Mouse (Mus musculus): ENCODE results near the gene Zfp580. TPM values are rescaled to one million over a fixed set of nuclear protein-coding genes. Genes with fewer than 3 reads are reported as not detected.

Gene Zfp580
- polyA plus RNA-seq (2014; fragmentation: Illumina TruSeq; extraction: RNeasy Lipid Tissue Mini Kit (QIAGEN cat#74804); ENCODE audit: low read depth, low replicate concordance) = 0.32 TPM

DNA sequence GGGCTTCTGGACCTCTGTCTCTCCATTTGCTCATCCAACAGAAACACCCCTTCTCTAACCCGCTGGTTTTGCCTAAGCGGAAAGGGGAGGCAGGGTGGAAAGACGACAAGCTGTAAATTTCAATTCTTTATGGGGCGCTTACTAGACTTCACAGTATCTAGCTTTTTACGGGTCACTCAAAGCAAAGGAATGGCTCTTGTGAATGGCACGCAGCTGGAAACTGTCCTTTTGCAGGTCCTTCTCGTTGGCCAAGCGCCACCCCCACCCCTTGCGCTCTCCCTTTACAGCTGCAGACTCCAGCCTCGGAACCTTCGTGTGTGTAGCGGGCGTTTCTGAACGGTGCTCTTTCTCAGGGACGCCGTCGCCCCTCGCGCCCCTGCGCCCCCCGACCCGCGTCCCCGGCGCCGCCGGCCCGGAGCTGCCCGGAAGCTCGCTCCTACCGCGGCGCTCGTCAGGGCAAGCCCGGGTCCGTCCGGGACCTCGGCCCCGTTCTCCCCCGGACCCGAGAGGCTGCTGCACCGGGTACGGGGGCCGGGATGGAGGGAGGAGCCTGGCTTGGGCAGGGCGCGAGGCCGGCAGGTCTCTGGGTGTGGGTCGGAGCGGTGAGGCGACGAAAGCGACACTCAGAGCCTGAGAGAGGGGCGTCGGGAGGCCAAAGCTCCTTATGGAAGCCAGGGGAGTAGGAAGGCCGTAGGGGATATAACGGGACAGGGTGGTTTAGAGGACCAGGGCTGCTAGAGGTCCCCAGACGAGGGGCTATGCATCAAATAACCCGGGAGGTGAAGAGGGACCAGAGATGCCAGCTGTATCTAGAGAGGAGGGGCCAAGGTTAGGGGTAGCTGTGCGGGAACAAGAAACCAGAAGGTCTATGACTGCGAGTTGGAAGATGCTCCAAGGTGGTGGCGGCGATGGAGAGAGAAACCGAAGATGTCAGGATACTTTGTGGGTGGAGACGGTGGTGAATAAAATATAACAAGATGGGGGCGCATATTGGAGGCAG lies at the start of gene Zfp580:
Zfp580 (plus strand) TSS at position 346 of the 1,000 bp plus-strand sequence.

GRCm38 (mm10) chr7:5014251-5015117 lies 36.9 kb upstream of the Zfp580 start, which contains the start of the genes Zfp524 and Fiz1:
Gene Zfp524, plus strand, starts transcription at chr7:5014415.
Gene Fiz1, minus strand, starts transcription at chr7:5014697.

GRCm38 (mm10) chr7:5015118-5016001 lies 36.0 kb upstream of the Zfp580 start, which contains the start of gene Gm44973:
Gene Gm44973, plus strand, starts transcription at chr7:5015496.

GRCm38 (mm10) chr7:5020000-5020681 lies 31.2 kb upstream of the Zfp580 start, which contains the start of the genes Zfp865 and Ccdc106:
Gene Zfp865, plus strand, starts transcription at chr7:5020376.
Gene Ccdc106, plus strand, starts transcription at chr7:5020553.

GRCm38 (mm10) chr7:5033818-5034217 lies 17.5 kb upstream of the Zfp580 start, which contains the start of gene 4632433K11Rik:
Gene 4632433K11Rik, plus strand, starts transcription at chr7:5034118.

GRCm38 (mm10) chr7:5038109-5038732 lies 13.1 kb upstream of the Zfp580 start, which contains the start of gene Zfp784:
Gene Zfp784, minus strand, starts transcription at chr7:5038446.

DNA sequence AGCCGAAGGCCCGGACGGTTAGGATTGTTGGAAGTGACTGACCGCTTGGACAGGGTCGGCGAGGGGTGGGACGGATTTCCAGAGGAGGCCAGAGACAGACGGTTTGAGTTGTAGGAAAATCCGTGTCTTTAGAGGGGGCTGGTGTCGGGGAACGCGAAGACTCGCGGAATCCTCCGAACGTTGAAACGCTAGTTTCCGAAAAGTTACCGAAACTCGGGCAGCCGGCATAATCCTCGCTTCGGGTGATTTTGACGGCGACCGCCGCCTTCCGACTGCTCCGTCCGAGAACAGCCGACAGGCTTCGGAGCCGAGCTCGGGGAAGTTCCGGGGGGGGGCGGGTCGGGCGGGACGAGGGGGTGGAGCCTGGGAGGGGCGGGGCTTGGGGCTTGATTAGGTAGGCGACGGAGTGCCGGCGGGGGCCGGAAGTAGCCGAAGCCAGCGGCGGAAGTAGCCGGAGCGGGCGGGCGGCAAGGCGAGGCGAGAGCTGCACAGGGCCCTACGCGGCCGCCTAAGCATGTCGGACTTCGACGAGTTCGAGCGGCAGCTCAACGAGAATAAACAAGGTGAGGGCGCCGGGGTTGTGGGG lies 10.5 kb downstream of the Zfp580 start, which contains the start of gene U2af2:
U2af2 (plus strand) TSS at position 370 of the 586 bp plus-strand sequence.

GRCm38 (mm10) chr7:5080010-5080751 lies 28.8 kb downstream of the Zfp580 start, which contains the start of gene Epn1:
Gene Epn1, plus strand, starts transcription at chr7:5080235.

Other genes with a start within 250 kb of the Zfp580 start
- gene Ube2s, start 238.9 kb upstream of the Zfp580 start, polyA plus RNA-seq (2014; fragmentation: Illumina TruSeq; extraction: RNeasy Lipid Tissue Mini Kit (QIAGEN cat#74804); ENCODE audit: low read depth, low replicate concordance) = 58.0 TPM
- gene Shisa7, start 206.8 kb upstream of the Zfp580 start, polyA plus RNA-seq (2014; fragmentation: Illumina TruSeq; extraction: RNeasy Lipid Tissue Mini Kit (QIAGEN cat#74804); ENCODE audit: low read depth, low replicate concordance) = 3.5 TPM
- gene Isoc2b, start 181.3 kb upstream of the Zfp580 start, polyA plus RNA-seq (2014; fragmentation: Illumina TruSeq; extraction: RNeasy Lipid Tissue Mini Kit (QIAGEN cat#74804); ENCODE audit: low read depth, low replicate concordance) = 1.2 TPM
- gene Isoc2a, start 174.4 kb upstream of the Zfp580 start, polyA plus RNA-seq (2014; fragmentation: Illumina TruSeq; extraction: RNeasy Lipid Tissue Mini Kit (QIAGEN cat#74804); ENCODE audit: low read depth, low replicate concordance) = 1.8 TPM
- gene Gm36210, start 145.0 kb upstream of the Zfp580 start, polyA plus RNA-seq (2014; fragmentation: Illumina TruSeq; extraction: RNeasy Lipid Tissue Mini Kit (QIAGEN cat#74804); ENCODE audit: low read depth, low replicate concordance) = not detected
- not detected for gene Zfp628, start 136.3 kb upstream of the Zfp580 start, polyA plus RNA-seq (2014; fragmentation: Illumina TruSeq; extraction: RNeasy Lipid Tissue Mini Kit (QIAGEN cat#74804); ENCODE audit: low read depth, low replicate concordance)
- gene Nat14, start 129.5 kb upstream of the Zfp580 start, polyA plus RNA-seq (2014; fragmentation: Illumina TruSeq; extraction: RNeasy Lipid Tissue Mini Kit (QIAGEN cat#74804); ENCODE audit: low read depth, low replicate concordance) = 0.67 TPM
- not detected for gene Ssc5d, start 125.8 kb upstream of the Zfp580 start, polyA plus RNA-seq (2014; fragmentation: Illumina TruSeq; extraction: RNeasy Lipid Tissue Mini Kit (QIAGEN cat#74804); ENCODE audit: low read depth, low replicate concordance)
- not detected for gene Sbk2, start 87.1 kb upstream of the Zfp580 start, polyA plus RNA-seq (2014; fragmentation: Illumina TruSeq; extraction: RNeasy Lipid Tissue Mini Kit (QIAGEN cat#74804); ENCODE audit: low read depth, low replicate concordance)
- gene Sbk3, start 80.4 kb upstream of the Zfp580 start, polyA plus RNA-seq (2014; fragmentation: Illumina TruSeq; extraction: RNeasy Lipid Tissue Mini Kit (QIAGEN cat#74804); ENCODE audit: low read depth, low replicate concordance) = 0.20 TPM
- gene Zfp579, start 55.4 kb upstream of the Zfp580 start, polyA plus RNA-seq (2014; fragmentation: Illumina TruSeq; extraction: RNeasy Lipid Tissue Mini Kit (QIAGEN cat#74804); ENCODE audit: low read depth, low replicate concordance) = 3.8 TPM
- not detected for gene Zfp524, start 37.1 kb upstream of the Zfp580 start, polyA plus RNA-seq (2014; fragmentation: Illumina TruSeq; extraction: RNeasy Lipid Tissue Mini Kit (QIAGEN cat#74804); ENCODE audit: low read depth, low replicate concordance)
- 21.5 TPM for gene Fiz1, start 36.8 kb upstream of the Zfp580 start, polyA plus RNA-seq (2014; fragmentation: Illumina TruSeq; extraction: RNeasy Lipid Tissue Mini Kit (QIAGEN cat#74804); ENCODE audit: low read depth, low replicate concordance)
- not detected for gene Gm44973, start 36.0 kb upstream of the Zfp580 start, polyA plus RNA-seq (2014; fragmentation: Illumina TruSeq; extraction: RNeasy Lipid Tissue Mini Kit (QIAGEN cat#74804); ENCODE audit: low read depth, low replicate concordance)
- 4.3 TPM for gene Zfp865, start 31.2 kb upstream of the Zfp580 start, polyA plus RNA-seq (2014; fragmentation: Illumina TruSeq; extraction: RNeasy Lipid Tissue Mini Kit (QIAGEN cat#74804); ENCODE audit: low read depth, low replicate concordance)
- 1.6 TPM for gene Ccdc106, start 31.0 kb upstream of the Zfp580 start, polyA plus RNA-seq (2014; fragmentation: Illumina TruSeq; extraction: RNeasy Lipid Tissue Mini Kit (QIAGEN cat#74804); ENCODE audit: low read depth, low replicate concordance)
- gene 4632433K11Rik, start 17.4 kb upstream of the Zfp580 start, polyA plus RNA-seq (2014; fragmentation: Illumina TruSeq; extraction: RNeasy Lipid Tissue Mini Kit (QIAGEN cat#74804); ENCODE audit: low read depth, low replicate concordance) = 0.83 TPM
- gene Zfp784, start 13.1 kb upstream of the Zfp580 start, polyA plus RNA-seq (2014; fragmentation: Illumina TruSeq; extraction: RNeasy Lipid Tissue Mini Kit (QIAGEN cat#74804); ENCODE audit: low read depth, low replicate concordance) = 3.4 TPM
- 8.7 TPM for gene U2af2, start 10.6 kb downstream of the Zfp580 start, polyA plus RNA-seq (2014; fragmentation: Illumina TruSeq; extraction: RNeasy Lipid Tissue Mini Kit (QIAGEN cat#74804); ENCODE audit: low read depth, low replicate concordance)
- 2.7 TPM for gene Epn1, start 28.7 kb downstream of the Zfp580 start, polyA plus RNA-seq (2014; fragmentation: Illumina TruSeq; extraction: RNeasy Lipid Tissue Mini Kit (QIAGEN cat#74804); ENCODE audit: low read depth, low replicate concordance)
- 0.20 TPM for gene Rfpl4, start 65.4 kb downstream of the Zfp580 start, polyA plus RNA-seq (2014; fragmentation: Illumina TruSeq; extraction: RNeasy Lipid Tissue Mini Kit (QIAGEN cat#74804); ENCODE audit: low read depth, low replicate concordance)
- 159 TPM for gene Rasl2-9, start 74.4 kb downstream of the Zfp580 start, polyA plus RNA-seq (2014; fragmentation: Illumina TruSeq; extraction: RNeasy Lipid Tissue Mini Kit (QIAGEN cat#74804); ENCODE audit: low read depth, low replicate concordance)
- gene Vmn1r55, start 98.1 kb downstream of the Zfp580 start, polyA plus RNA-seq (2014; fragmentation: Illumina TruSeq; extraction: RNeasy Lipid Tissue Mini Kit (QIAGEN cat#74804); ENCODE audit: low read depth, low replicate concordance) = 0.01 TPM
- not detected for gene Vmn1r56, start 145.2 kb downstream of the Zfp580 start, polyA plus RNA-seq (2014; fragmentation: Illumina TruSeq; extraction: RNeasy Lipid Tissue Mini Kit (QIAGEN cat#74804); ENCODE audit: low read depth, low replicate concordance)
- not detected for gene Vmn1r57, start 167.0 kb downstream of the Zfp580 start, polyA plus RNA-seq (2014; fragmentation: Illumina TruSeq; extraction: RNeasy Lipid Tissue Mini Kit (QIAGEN cat#74804); ENCODE audit: low read depth, low replicate concordance)

All from testis, adult 10 weeks (tissue).